Mouse (Mus musculus): ENCODE measurements around the gene Rab9. TPM values are rescaled to one million over a fixed set of nuclear protein-coding genes. Genes with fewer than 3 reads are reported as not detected.
"Not testable (repeated sequence)": the region's sequence is repeated elsewhere in the genome, so short reads cannot be mapped to it uniquely, and the experiment has no call there.

Rab9 gene
- polyA plus RNA-seq (2012; ENCODE audit: insufficient read depth, insufficient read length, missing spikeins) = 107 and 116 TPM in 2 replicates

DNA sequence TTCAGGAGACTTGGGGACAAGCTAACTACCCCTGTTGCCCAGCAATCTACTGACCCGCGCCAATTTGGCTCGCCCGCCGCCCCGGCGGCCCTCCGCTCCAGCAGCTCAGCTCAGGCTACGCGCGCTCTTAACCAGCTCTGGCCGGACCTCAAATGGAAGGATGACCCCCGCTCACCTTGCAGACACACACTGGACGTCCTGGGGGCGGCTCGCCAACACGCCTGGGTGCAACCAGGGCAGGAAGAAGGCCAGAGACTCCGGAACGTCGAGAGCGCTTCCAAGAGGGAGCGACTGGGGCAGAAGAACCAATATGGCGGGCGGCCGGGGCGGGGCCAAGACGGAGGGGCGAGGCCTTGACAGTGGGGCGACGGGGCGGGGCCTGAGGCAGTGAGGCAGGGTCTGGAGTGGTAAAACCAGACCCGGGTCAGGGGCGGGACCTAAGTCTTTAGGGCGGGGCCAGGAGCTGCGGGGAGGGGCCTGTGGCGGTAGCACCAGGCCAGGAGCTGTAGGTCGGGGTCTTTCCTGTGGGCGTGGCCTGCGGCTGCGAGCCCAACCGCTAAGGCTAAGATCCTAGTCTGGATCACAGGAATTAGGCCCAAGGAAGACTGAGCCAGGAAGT lies at the start of gene Rab9:
Gene Rab9, minus strand, starts transcription at position 503 of the 619 bp plus-strand sequence.
- H3K4me3 ChIP-seq (ENCODE audit: insufficient read depth, low read depth, low read length) = peak within 1 kb of the TSS; percentile 99
- peaks cover 2% of the 10 kb centered on the region; the same call in 1 of the 2 replicates for H3K4me1 ChIP-seq (ENCODE audit: control insufficient read depth, insufficient read depth, insufficient read length, low read length)
- H3K27ac ChIP-seq (replicated peaks; ENCODE audit: low read depth, low read length) = peak within 1 kb of the TSS; percentile 97

DNA sequence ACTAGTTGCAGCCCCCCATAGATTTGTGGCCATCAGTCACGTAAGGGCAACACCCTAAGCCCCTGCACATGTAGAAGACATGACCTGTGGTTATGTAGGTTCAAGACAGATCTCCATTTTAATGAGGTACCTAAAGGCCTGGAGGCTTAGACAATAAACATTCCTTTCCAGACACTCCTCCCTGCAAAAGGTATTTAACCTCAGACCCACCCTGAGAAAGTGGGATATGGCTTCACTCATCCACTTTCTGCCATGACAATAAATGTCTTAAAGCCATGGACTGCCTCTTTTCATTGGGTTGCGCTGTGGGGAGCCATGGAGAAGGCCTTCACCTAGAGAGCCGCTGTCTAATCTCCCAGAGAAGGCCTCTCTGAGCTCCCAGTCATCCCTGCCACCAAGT lies 48.5 kb upstream of the Rab9 start:
- Histone ChIP-seq H3K4me3 (ENCODE audit: insufficient read depth, low read depth, low read length) (no peak overlapping the region), H3K4me1 (ENCODE audit: control insufficient read depth, insufficient read depth, insufficient read length, low read length) (no peaks in the 10 kb centered on the region), H3K27ac (replicated peaks; ENCODE audit: low read depth, low read length) (no peak overlapping the region)

DNA sequence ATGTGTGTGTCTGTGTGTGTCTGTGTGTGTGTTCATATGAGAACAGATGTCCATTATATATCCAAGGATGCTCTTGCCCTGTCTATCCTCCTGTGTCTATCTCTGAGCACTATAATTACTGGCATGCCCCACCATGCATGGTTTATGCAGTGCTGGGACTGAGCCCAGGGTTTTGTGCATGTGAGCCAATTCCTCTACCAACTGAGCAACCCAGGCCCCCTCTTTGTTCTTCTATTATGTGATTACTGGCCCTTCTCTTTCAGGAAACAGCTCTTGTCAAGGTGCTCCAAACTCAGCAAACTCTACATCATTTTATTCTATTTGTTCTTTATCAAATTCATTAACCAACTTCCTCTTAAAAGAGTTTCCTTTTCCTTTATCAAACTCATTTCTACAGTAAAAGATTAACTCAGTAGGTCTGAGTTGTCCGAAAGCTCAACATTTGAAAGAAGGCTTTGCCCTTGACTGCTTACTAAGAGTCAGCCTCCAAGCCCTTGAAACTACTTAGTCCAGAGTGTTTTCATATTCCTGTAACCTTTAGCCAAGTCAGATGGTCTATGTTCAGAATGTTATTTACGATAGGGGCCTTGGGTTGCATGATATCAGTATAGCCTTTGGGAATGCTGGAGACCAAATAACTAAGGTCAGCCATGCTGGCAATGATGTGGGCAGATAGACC lies 46.1 kb upstream of the Rab9 start:
- no peak overlapping the region for H3K27ac ChIP-seq (replicated peaks; ENCODE audit: low read depth, low read length)

DNA sequence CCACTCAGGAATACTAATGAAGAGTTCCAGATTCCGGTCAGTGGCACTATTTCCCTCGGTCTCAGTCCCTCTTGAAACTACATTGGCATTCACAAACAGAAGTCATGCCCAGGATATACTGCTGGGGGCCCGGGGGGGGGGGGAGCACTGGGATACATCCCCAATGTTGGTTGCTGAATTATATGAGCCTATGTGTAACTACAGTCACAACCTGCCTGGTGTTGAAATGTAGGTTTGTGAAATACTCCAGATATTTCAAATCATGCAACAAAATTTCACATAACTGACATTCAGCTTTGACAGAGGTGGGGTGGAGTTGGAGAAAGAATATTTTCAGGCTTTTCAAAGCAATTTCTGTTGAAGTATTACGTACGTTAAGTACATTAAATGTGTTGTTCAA lies 41.1 kb upstream of the Rab9 start:
- Histone ChIP-seq H3K4me3 (ENCODE audit: insufficient read depth, low read depth, low read length) (no peak overlapping the region), H3K4me1 (ENCODE audit: control insufficient read depth, insufficient read depth, insufficient read length, low read length) (no peaks in the 10 kb centered on the region), H3K27ac (replicated peaks; ENCODE audit: low read depth, low read length) (no peak overlapping the region)

More for the DNA sequence above, 46.1 kb upstream of the Rab9 start:
- H3K4me3 ChIP-seq (ENCODE audit: insufficient read depth, low read depth, low read length) = no peak overlapping the region
- H3K4me1 ChIP-seq (ENCODE audit: control insufficient read depth, insufficient read depth, insufficient read length, low read length) = no peaks in the 10 kb centered on the region

DNA sequence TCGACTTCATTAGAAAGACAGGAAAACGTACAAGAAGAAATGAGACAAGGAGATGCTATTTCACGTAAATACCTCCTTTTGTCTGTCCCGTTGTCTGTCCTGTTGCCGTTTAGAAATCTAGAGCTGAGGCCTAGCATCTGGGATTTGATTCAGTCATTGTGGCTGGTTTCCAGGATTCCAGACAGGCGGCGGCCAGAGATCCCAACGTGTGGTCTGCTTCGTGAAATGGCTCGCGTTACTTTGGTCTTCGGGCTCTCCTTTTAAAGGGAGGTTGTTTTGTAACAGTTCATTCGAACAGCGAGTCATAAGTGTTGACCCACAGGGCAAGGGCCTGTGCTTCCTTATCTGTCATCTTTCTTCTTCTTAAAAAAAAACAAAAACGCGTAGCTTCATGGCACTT lies 38.7 kb upstream of the Rab9 start, which contains the start of gene Tceanc:
Gene Tceanc, minus strand, starts transcription at position 223 of the 400 bp plus-strand sequence.
- H3K4me1 ChIP-seq (ENCODE audit: control insufficient read depth, insufficient read depth, insufficient read length, low read length) = no peaks in the 10 kb centered on the region
- no peak within 1 kb of the TSS for H3K27ac ChIP-seq (replicated peaks; ENCODE audit: low read depth, low read length)
- no peak within 1 kb of the TSS for H3K4me3 ChIP-seq (ENCODE audit: insufficient read depth, low read depth, low read length)

DNA sequence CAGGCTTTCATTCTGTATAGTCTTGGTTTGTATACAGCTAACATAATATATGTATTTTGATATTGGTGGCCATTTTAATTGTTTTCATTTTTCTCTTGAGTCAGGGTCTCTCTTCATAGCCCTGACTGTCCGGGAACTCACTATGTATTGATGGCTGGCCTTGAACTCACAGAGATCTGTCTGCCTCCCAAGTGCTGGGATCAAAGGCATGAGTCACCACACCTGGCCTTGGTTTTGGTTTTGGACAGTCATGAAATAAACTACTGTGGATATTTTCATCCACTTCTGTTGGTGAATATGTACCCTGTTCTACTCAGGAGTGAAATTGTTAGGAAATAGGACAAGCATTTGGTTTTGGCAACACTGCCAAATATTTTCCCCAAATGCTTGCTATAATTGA lies 37.0 kb upstream of the Rab9 start:
- Histone ChIP-seq H3K27ac (replicated peaks; ENCODE audit: low read depth, low read length) (no peak overlapping the region), H3K4me1 (ENCODE audit: control insufficient read depth, insufficient read depth, insufficient read length, low read length) (no peaks in the 10 kb centered on the region), H3K4me3 (ENCODE audit: insufficient read depth, low read depth, low read length) (no peak overlapping the region)

DNA sequence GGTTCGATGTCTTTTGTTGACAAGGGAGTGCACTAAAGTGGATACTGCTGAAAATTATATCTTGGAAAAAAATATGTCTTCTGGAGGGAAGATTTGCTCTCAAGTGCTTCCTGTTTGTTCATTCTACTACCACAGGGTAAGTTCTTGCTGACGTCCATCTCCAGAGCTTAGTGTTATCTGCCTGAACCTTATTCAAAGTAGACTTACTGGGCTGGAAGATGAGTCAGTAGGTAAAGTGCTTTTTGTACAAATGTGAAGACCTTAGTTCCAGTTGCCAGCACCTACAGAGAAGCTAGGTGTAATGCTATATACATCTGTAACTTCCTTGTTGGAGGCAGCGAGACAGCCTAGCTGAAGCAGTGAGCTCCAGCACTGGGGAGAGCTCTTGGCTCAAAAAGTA lies 36.3 kb upstream of the Rab9 start:
- H3K4me3 ChIP-seq (ENCODE audit: insufficient read depth, low read depth, low read length) = no peak overlapping the region
- no peak overlapping the region for H3K27ac ChIP-seq (replicated peaks; ENCODE audit: low read depth, low read length)
- H3K4me1 ChIP-seq (ENCODE audit: control insufficient read depth, insufficient read depth, insufficient read length, low read length) = no peaks in the 10 kb centered on the region

DNA sequence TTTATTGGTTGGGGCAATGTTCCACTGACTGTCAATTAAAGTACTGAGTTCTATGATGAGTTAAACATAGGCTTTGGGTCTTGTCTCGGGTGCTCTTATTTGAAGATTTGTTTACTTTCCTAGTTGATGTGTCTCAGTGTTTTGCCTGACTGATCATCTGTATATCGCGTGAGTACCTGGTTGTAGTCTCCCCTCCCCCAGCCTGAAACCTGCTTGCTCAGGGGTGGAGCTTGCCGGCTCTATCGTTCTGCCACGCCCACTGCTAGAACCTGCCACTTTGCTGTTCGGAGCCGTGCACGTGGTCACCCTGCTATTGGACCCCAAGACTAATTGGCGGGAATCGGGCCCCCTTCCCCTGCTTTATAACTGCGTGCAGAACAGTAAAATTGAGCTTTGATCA lies 34.4 kb upstream of the Rab9 start:
- H3K27ac ChIP-seq (replicated peaks; ENCODE audit: low read depth, low read length); H3K4me1 ChIP-seq (ENCODE audit: control insufficient read depth, insufficient read depth, insufficient read length, low read length); H3K4me3 ChIP-seq (ENCODE audit: insufficient read depth, low read depth, low read length): not testable (repeated sequence)

DNA sequence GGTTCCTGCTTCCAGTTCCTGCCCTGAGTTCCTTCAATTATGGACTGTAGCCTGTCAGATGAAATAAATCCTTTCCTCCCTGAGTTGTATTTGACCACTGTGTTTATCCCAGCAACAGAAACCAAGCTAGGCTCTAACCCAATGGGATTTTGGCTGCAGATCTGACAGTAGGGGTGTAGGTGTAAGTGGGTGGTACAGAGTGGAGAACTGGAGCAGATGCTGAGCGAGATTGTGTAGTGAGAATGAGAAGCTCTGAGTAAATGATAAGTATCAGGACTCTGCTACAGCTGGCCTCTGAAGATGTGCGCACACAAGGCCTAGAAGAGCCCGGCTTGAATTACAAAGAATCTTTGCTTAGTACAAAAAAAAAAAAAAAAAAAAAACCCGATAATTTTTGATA lies 32.4 kb upstream of the Rab9 start:
- Histone ChIP-seq H3K4me1 (ENCODE audit: control insufficient read depth, insufficient read depth, insufficient read length, low read length) (no peaks in the 10 kb centered on the region), H3K4me3 (ENCODE audit: insufficient read depth, low read depth, low read length) (no peak overlapping the region), H3K27ac (replicated peaks; ENCODE audit: low read depth, low read length) (no peak overlapping the region)

DNA sequence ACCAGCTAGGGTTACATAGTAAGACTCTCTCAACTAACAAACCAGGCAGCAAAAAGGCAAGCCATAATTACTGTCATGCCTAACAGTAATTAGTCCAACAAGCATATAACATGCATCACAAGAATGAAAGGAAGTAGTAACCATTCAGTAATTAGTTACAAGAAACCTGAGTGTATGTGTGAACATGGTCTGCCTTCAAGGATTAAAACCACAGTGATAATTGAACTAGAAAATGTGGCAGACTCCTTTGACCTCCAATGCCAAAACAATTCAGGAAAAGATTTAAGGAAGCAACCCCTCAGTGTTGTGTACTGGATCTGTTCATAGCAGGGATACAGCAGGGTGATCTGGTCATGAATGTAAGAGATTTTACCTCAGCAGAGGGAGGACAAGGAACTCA lies 31.4 kb upstream of the Rab9 start:
- peak overlapping the region; percentile 11; the same call in 1 of the 2 replicates for H3K27ac ChIP-seq (replicated peaks; ENCODE audit: low read depth, low read length)
- H3K4me3 ChIP-seq (ENCODE audit: insufficient read depth, low read depth, low read length) = no peak overlapping the region
- H3K4me1 ChIP-seq (ENCODE audit: control insufficient read depth, insufficient read depth, insufficient read length, low read length) = no peaks in the 10 kb centered on the region

DNA sequence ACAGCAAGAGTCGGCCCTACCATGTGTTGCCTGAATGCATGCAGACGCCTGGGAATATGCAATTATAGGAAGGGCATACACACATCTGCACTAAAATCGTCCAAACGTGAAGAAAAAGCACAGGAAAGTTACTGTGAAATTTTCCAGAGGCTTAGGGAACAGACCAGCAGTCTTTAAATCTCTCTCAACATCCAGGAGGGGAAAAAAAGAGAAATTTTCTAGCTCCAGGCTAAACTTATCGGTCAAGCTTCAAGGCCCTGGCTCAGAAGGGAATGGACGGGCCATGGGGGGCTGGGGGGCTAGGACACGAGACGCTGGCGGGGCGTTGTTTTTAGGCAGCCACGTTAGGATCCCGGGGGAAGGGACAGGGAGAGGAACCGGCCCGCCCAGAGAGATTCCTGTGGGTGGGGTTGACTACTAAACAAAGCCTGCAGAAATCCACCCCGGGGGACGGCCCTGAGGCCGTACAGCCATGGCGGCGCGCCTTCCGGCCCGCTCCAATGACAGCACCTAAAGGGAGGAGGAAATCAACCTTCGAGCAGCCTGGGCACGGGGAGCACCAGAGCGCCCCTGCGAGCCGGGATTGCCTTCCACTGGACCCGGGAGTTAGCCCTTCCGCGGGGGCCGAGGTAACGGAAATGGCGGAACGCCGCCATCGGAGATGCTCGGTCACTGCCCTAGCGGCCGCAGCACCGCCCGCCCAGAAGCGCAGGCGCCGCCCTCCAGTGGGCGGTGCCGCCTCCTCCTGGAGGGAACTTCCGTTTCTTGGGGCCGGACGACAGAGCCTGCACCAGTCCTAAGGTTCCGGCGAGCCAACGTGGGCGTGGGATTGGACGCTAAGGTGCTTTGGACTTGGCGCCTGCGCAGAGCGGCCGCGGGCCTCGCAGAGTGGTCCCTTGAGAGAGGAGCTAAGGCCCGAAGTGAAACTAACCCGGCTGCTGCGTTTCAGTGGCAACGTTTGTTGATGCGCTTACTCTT lies 30.4 kb upstream of the Rab9 start:
- peak overlapping the region; percentile 92 for H3K4me3 ChIP-seq (ENCODE audit: insufficient read depth, low read depth, low read length)
- no peaks in the 10 kb centered on the region for H3K4me1 ChIP-seq (ENCODE audit: control insufficient read depth, insufficient read depth, insufficient read length, low read length)
- H3K27ac ChIP-seq (replicated peaks; ENCODE audit: low read depth, low read length) = peak overlapping the region; percentile 100

DNA sequence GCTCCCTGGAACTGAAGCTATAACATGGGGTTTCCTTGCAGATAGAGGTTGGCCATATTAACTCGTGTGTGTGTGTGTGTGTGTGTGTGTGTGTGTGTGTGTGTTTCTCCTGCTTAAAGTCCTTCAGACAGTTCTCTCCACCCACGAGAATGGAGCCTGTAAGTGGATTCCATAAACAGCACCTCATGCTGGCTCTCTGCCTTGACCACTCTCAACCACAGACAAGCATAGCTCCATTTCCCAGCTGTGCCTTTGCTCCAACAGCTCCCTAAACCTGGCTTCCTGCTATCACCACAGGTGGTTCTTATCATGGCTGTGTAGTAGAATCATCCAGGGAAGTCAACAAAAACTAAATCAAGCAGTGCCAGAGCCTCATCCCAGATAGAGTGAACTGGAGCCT lies 24.8 kb upstream of the Rab9 start:
- Histone ChIP-seq H3K4me3 (ENCODE audit: insufficient read depth, low read depth, low read length) (no peak overlapping the region), H3K27ac (replicated peaks; ENCODE audit: low read depth, low read length) (no peak overlapping the region), H3K4me1 (ENCODE audit: control insufficient read depth, insufficient read depth, insufficient read length, low read length) (no peaks in the 10 kb centered on the region)

DNA sequence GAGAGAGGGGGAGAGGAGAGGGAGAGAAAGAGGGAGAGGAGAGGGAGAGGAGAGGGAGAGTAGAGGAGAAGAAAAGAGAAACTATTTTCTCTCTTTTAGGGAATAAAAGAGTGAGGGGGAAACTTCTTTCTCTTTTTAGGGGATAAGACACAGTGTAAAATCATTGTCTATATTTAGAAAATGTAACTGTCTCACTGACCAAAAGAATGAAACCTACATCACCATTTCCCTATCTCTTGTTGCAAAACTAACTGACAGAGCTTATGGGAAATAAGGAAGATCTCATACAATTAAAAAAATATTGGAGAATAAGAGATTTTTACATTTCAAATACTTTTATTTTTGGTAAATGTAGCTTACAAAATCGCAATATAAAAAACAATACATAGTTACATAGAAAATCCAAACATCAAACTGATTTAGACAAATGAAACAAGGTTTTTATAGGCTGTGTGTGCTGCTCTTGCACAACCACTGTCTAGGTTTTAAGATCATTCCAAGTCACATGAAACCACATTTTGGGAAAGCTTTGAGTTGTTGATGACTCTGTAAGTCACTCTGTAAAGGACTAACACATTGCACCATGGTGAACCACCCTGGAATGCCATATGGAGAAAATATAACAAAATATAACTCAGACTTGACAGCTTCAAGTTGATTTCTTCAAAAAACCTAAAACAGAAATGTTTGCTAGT lies 20.0 kb upstream of the Rab9 start:
- Histone ChIP-seq H3K4me3 (ENCODE audit: insufficient read depth, low read depth, low read length) (no peak overlapping the region), H3K4me1 (ENCODE audit: control insufficient read depth, insufficient read depth, insufficient read length, low read length) (no peaks in the 10 kb centered on the region), H3K27ac (replicated peaks; ENCODE audit: low read depth, low read length) (no peak overlapping the region)

DNA sequence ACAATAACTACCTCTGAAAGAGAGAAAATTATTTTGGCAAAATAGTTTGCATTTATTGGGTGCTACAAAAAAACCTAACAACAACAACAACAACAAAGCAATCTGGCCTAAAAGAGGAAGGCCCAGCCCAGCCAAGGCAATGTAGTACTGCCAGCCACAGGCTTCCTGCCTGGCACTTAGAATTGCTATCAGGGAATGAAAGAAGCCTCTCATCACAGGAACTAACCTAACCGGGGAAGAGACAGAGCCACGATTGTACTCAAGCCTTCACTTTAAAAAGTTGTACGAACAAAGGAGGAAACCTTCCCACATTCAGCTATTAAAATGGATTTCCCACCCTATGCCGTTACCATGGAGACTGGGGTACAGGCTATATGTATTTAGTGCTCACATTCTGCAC lies 18.1 kb upstream of the Rab9 start:
- Histone ChIP-seq H3K27ac (replicated peaks; ENCODE audit: low read depth, low read length) (no peak overlapping the region), H3K4me3 (ENCODE audit: insufficient read depth, low read depth, low read length) (no peak overlapping the region), H3K4me1 (ENCODE audit: control insufficient read depth, insufficient read depth, insufficient read length, low read length) (no peaks in the 10 kb centered on the region)

DNA sequence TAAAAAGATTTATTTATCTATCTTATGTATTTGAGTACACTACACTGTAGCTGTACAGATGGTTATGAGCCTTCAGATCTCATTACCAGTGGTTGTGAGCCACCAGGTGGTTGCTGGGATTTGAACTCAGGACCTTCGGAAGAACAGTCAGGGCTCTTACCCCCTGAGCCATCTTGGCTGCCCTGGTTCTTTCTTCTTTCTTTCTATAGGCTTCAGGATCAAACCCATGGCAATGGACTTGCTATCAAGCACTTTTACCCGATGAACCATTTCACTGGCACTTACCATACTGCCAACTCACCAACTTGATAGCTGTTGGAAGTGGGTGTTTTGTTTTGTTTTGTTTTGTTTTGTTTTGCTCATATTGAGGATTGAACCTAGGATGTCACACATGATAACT lies 15.4 kb upstream of the Rab9 start:
- Histone ChIP-seq H3K4me3 (ENCODE audit: insufficient read depth, low read depth, low read length) (no peak overlapping the region), H3K27ac (replicated peaks; ENCODE audit: low read depth, low read length) (no peak overlapping the region), H3K4me1 (ENCODE audit: control insufficient read depth, insufficient read depth, insufficient read length, low read length) (no peaks in the 10 kb centered on the region)
